Mouse (Mus musculus) midbrain, embryonic 16.5 days (tissue): Measurements from ENCODE around the gene Pfn3. TPM values are rescaled to one million over a fixed set of nuclear protein-coding genes. Genes with fewer than 3 reads are reported as not detected.
"Not testable (repeated sequence)": the region's sequence is repeated elsewhere in the genome, so short reads cannot be mapped to it uniquely, and the experiment has no call there.

Experiments used
- ATAC-seq: fragments of 200-750 bp; cut with Nextera tagmentation; 2 replicates; pipeline ENCODE4 v1.8.0; 2017; ENCODE audit warnings: moderate TSS enrichment
- H3K27ac ChIP-seq: fragments of 300-500 bp; sonication (generic); 2 replicates; pipeline ENCODE4 v1.5.1; 2014; ENCODE audit warnings: mild to moderate bottlenecking, low read length, mixed read lengths
- H3K27me3 ChIP-seq: fragments of 300-500 bp; sonication (generic); 2 replicates; pipeline ENCODE4 v1.6.1; 2014; ENCODE audit warnings: low read depth, low read length, mixed read lengths; ENCODE audit not compliant: control insufficient read depth, insufficient read depth
- H3K36me3 ChIP-seq: fragments of 300-500 bp; sonication (generic); 2 replicates; pipeline ENCODE4 v1.6.1; 2014; ENCODE audit warnings: mild to moderate bottlenecking, low read length, moderate library complexity, mixed read lengths; ENCODE audit not compliant: control insufficient read depth, insufficient read depth
- H3K4me1 ChIP-seq: fragments of 300-500 bp; sonication (generic); 2 replicates; pipeline ENCODE4 v1.6.1; 2014; ENCODE audit warnings: mild to moderate bottlenecking, low read length, mixed read lengths; ENCODE audit not compliant: control insufficient read depth, insufficient read depth
- H3K4me2 ChIP-seq: fragments of 300-500 bp; sonication (generic); 2 replicates; pipeline ENCODE4 v1.6.1; 2014; ENCODE audit warnings: mild to moderate bottlenecking, low read length, mixed read lengths
- H3K4me3 ChIP-seq: fragments of 300-500 bp; sonication (generic); 2 replicates; pipeline ENCODE4 v1.5.1; 2014; ENCODE audit warnings: low read depth, mild to moderate bottlenecking, low read length, moderate library complexity, mixed read lengths
- H3K9ac ChIP-seq: fragments of 300-500 bp; sonication (generic); 2 replicates; pipeline ENCODE4 v1.6.1; 2014; ENCODE audit warnings: low read depth, low read length, mixed read lengths
- H3K9me3 ChIP-seq: fragments of 300-500 bp; sonication (generic); replicated peaks from 2 replicates; pipeline ENCODE4 v1.6.1; 2014; ENCODE audit warnings: mild to moderate bottlenecking, low read length, mixed read lengths; ENCODE audit not compliant: control insufficient read depth, poor library complexity, severe bottlenecking
- WGBS: fragments of 180-500 bp; shearing (Covaris S2); extraction: QIAGEN DNeasy Blood & Tissue Kit; methylation state at CpG from one replicate; pipeline ENCODE4 v1.1.7; 2014; 5-methylcytosine and 5-hydroxymethylcytosine counted together
- polyA plus RNA-seq: library from polyadenylated mRNA; unstranded; fragments of >200 nt; fragmentation: Nextera tagmentation; extraction: Ambion mirVana; gene quantifications from 2 replicates; pipeline ENCODE4 v1.2.1, GENCODE M21; 2015

The Pfn3 gene
- polyA plus RNA-seq, 1 experiment from 2014 or later, result 0.98 TPM

DNA sequence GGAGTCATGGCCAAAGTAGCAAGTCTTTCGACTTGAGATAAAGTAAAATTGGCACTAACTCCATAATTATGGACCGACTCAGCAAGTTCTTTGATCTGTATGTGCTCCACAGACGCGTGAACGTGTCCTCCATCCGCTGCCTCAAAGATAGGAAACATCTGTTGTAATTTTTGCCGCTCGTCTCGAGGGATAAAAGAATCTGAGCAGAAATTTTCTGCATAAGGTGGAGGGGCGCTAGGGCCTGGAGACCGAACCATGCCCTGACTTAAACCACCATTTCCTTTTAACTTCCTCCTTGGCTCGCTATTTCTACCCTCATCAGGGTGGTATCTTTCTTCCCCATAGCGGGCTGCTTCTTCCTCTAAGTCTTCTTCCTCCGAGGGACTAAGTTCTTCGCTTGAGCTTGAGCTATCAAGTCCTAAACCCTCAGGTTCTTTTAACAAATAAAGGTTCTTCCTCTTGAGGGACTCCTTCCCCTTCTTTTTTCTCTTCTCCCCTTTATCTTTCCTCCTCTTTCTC lies 22.1 kb upstream of the Pfn3 start:
- H3K27me3 ChIP-seq, H3K4me3 ChIP-seq, H3K27ac ChIP-seq, H3K4me2 ChIP-seq, H3K9ac ChIP-seq, H3K4me1 ChIP-seq, H3K9me3 ChIP-seq, ATAC-seq, H3K36me3 ChIP-seq: not testable (repeated sequence)
- WGBS, result 92% methylated on average over 14 of the region's 15 CpGs

- no peaks in the 10 kb centered on the region for H3K27me3 ChIP-seq
- H3K4me1 ChIP-seq, result no peaks in the 10 kb centered on the region
- H3K4me3 ChIP-seq, result no peak overlapping the region
- H3K9me3 ChIP-seq, result no peaks in the 10 kb centered on the region; the same call in 1 of the 2 replicates
- WGBS, result 82% methylated on average over 10 of the region's 10 CpGs
- ATAC-seq, result no peak
- H3K4me2 ChIP-seq, result no peak overlapping the region
- H3K36me3 ChIP-seq, result no peaks in the 10 kb centered on the region
- no peak overlapping the region for H3K27ac ChIP-seq
- H3K9ac ChIP-seq, result no peak overlapping the region
These were observed 17.1 kb upstream of the Pfn3 start for GRCm38 (mm10) chr13:55431889-55432685.

GRCm38 (mm10) chr13:55430566-55430965 lies 15.5 kb upstream of the Pfn3 start:
- WGBS, result 84% methylated on average over 2 of the region's 2 CpGs
- no peak overlapping the region for H3K4me2 ChIP-seq

DNA sequence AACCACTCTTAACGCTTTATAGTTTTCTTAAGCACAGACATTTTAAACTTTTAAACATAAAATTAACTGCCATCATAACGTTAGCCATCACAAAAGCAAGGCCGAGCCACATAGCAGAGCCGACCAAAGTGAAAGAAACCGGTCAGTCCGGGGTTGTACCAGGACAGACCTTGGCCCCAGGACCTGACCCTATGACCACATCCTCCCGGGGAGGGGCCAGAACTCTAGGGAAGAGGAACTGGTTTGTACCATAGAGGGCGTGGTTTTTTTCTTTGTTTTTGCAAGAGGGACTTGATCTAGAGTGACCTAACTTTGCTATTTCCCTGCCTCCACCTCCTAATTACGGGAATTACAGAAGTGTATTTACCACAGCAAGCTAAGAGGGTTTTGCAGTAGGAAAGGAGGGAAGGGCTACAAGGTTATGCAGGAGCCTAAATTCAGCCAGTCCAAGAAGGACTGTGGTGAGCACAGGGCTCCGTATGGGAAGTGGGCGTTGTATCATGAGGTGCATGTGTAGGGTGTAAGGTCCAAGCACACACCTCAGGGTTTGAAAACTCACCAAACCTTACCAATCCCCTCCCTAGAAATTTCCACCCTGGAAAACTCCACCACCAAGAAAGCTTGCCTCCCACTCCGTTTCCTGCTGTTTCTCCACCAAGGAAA lies 14.3 kb upstream of the Pfn3 start:
- Histone ChIP-seq H3K9ac (no peak overlapping the region), H3K9me3 (no peaks in the 10 kb centered on the region; the same call in 1 of the 2 replicates), H3K4me3 (no peak overlapping the region), H3K27me3 (no peaks in the 10 kb centered on the region), H3K4me2 (no peak overlapping the region), H3K36me3 (no peaks in the 10 kb centered on the region), H3K4me1 (no peaks in the 10 kb centered on the region), H3K27ac (no peak overlapping the region)
- no peak for ATAC-seq
- WGBS, result 78% methylated on average over 12 of the region's 12 CpGs

More at GRCm38 (mm10) chr13:55430566-55430965, 15.5 kb upstream of the Pfn3 start:
- H3K4me3 ChIP-seq, result no peak overlapping the region
- H3K27me3 ChIP-seq, result no peaks in the 10 kb centered on the region
- no peak overlapping the region for H3K9ac ChIP-seq
- H3K27ac ChIP-seq, result no peak overlapping the region
- no peaks in the 10 kb centered on the region for H3K36me3 ChIP-seq
- no peaks in the 10 kb centered on the region for H3K4me1 ChIP-seq
- ATAC-seq, result no peak
- H3K9me3 ChIP-seq, result no peaks in the 10 kb centered on the region; the same call in 1 of the 2 replicates

DNA sequence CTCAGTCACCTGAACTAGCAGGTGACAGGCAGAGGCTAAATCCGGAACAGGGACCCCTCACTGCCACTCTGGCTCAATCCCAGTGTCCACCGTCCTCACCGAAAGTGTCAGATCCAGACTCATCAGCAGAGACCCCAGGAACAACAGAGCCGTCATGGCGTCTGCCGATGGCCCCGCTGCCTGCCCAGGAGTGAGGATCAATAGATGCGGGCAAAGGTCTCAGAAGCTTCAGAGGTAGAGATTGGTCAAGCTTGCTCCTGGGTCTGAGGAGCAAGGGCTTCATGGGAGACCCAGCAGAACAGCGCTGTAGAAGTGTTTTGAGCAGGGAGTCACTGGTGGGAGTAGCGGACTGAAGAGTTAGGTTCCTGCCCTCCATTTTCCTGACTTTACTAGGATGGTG lies 11.6 kb upstream of the Pfn3 start, which contains the start of gene F12:
Gene F12, minus strand, starts transcription at position 181 of the 400 bp plus-strand sequence.
- WGBS, result 91% methylated on average over 10 of the region's 10 CpGs
- no peak for ATAC-seq

DNA sequence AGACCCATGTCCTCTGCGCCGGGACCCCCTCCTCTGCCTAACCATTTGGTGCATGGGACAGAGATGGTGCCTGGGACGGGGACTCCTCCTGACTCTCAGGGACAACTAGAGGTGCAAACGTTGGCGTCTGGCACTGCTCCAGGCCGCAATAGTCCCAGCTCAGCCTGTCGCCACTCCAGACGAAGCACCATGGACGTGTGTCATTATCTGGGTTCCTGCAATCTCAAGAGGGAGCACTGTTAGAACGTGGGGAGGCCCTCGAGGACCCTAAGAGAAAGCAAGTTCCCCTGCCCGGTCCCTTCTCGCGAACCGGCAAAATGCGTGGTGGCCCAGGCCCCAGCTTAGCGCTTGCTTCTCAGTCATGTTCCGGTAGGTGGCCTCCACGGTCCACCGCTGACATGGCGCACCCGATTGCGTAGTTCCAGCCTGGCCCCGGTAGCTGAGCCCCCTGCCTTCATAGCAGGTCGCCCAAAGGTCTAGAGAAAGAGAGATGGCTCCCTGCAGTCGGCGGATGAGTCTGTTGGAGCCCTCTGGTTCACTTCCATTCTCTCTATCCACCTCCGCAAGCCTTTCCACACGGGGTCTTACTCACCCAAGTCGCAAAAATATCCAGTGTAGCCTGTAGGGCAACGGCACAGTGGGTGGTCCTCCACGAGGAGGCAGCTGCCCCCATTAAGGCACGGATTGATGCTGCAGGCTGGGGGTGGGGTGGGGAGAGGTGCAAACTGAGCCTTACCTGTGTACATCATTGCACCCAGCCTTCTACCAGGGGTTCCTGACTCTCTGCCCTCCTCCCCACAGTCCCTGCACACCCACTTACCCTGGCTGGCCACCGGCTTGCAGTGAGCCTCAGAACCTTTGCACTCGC lies 6.1 kb upstream of the Pfn3 start:
- Histone ChIP-seq H3K9me3 (no peaks in the 10 kb centered on the region), H3K36me3 (no peaks in the 10 kb centered on the region), H3K9ac (peak overlapping the region; percentile 27), H3K27me3 (peaks cover 31% of the 10 kb centered on the region), H3K27ac (no peak overlapping the region), H3K4me1 (peaks cover 7% of the 10 kb centered on the region; the same call in 1 of the 2 replicates), H3K4me2 (peak overlapping the region; percentile 46), H3K4me3 (peak overlapping the region; percentile 21)
- ATAC-seq, result peak; percentile 74; the same call in 1 of the 2 replicates
- WGBS, result 16% methylated on average over 35 of the region's 35 CpGs

More for the DNA sequence above, 11.6 kb upstream of the Pfn3 start, which contains the start of gene F12:
- Histone ChIP-seq H3K4me1 (no peaks in the 10 kb centered on the region), H3K9me3 (no peaks in the 10 kb centered on the region; the same call in 1 of the 2 replicates), H3K36me3 (no peaks in the 10 kb centered on the region), H3K27me3 (peaks cover 6% of the 10 kb centered on the region), H3K4me3 (no peak within 1 kb of the TSS), H3K9ac (no peak within 1 kb of the TSS), H3K4me2 (no peak within 1 kb of the TSS), H3K27ac (no peak within 1 kb of the TSS)

GRCm38 (mm10) chr13:55420018-55420932 lies 5.2 kb upstream of the Pfn3 start:
- Histone ChIP-seq H3K9me3 (no peaks in the 10 kb centered on the region), H3K4me2 (no peak overlapping the region), H3K4me1 (peaks cover 7% of the 10 kb centered on the region; the same call in 1 of the 2 replicates), H3K27ac (no peak overlapping the region), H3K27me3 (peaks cover 31% of the 10 kb centered on the region), H3K9ac (no peak overlapping the region), H3K4me3 (no peak overlapping the region), H3K36me3 (no peaks in the 10 kb centered on the region)
- 32% methylated on average over 51 of the region's 51 CpGs for WGBS
- ATAC-seq, result peak; percentile 27; the same call in 1 of the 2 replicates

DNA sequence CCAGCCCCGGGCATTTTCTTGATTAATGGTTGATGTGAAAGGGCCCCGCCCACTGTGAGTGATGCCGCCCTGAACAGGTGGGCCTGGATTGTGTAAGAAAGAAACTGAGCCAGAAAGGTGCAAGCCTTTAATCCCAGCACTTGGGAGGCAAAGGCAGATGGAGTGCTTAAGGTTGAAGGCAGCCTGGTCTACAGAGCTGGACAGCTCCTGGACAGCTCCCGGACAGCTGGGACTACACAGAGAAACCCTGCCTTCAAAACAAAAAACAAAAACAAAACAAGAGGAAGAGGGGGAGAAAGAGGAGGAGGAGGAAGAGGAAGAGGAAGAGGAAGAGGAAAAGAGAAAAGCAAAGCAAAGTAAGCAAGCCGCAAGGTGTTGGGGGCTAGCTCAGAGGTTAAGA lies 4.1 kb upstream of the Pfn3 start:
- Histone ChIP-seq H3K36me3 (no peaks in the 10 kb centered on the region), H3K4me2 (no peak overlapping the region), H3K4me1 (peaks cover 7% of the 10 kb centered on the region; the same call in 1 of the 2 replicates), H3K27me3 (peaks cover 31% of the 10 kb centered on the region), H3K27ac (no peak overlapping the region), H3K9me3 (no peaks in the 10 kb centered on the region), H3K4me3 (no peak overlapping the region), H3K9ac (no peak overlapping the region)
- 88% methylated on average over 5 of the region's 5 CpGs for WGBS
- ATAC-seq, result no peak
